ENCODE assay signal across 7 mouse cellular contexts in the genomic region with DNA sequence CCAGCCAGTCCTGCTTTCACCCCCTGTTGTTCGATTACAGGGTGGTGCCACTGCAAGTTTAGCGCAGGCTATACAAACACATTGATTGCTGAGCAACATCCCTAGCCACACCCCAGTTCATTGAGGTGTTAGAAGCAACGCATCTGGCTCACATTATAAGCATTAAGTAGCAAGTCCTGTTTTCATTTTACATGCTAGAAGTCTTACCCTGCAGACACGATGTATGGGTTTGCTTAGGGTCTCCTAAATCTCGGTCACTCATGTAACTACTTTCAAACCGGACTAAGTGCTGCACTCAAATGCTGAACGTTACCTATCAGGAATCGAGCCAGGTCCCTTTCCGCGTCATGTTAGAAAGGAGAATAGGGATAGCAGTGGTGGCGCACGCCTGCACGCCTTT. TPM values are rescaled to one million over a fixed set of nuclear protein-coding genes. Genes with fewer than 3 reads are reported as not detected.
A peak's percentile ranks its signal among the peaks of the same experiment; 100 is the strongest.
DNase-seq lines count a peak whose midpoint lies in the region; ATAC-seq and TF ChIP-seq lines count a peak whose summit lies in the region.

No protein-coding gene starts in this region.

- WGBS in thymus, adult 2 months, result 23% methylated on average over 13 of the region's 13 CpGs
- 28% methylated on average over 13 of the region's 13 CpGs for WGBS in embryonic facial prominence, embryonic 11.5 days
- WGBS in intestine, embryonic 15.5 days, result 19% methylated on average over 13 of the region's 13 CpGs
- 33% methylated on average over 13 of the region's 13 CpGs for WGBS in midbrain, embryonic 16.5 days

- DNase-seq in thymus, adult 2 months, result no peak
- DNase-seq in thymus, postnatal 4 days, result no peak
- DNase-seq in embryonic facial prominence, embryonic 11.5 days (ENCODE audit: low spot score), result peak; percentile 57
- DNase-seq in natural killer cell, adult 2 months (ENCODE audit: low spot score in 2 of 2), result no peak
- no peak for DNase-seq in layer of hippocampus, adult 9-11 months

- peaks cover 4% of the 10 kb centered on the region; the same call in 1 of the 2 replicates for H3K4me1 ChIP-seq in thymus, adult 2 months (replicated peaks; ENCODE audit: control insufficient read depth, insufficient read depth, low read length)
- no peaks in the 10 kb centered on the region for H3K4me1 ChIP-seq in embryonic facial prominence, embryonic 11.5 days (ENCODE audit: control insufficient read depth, insufficient read depth, low read length)
- H3K4me1 ChIP-seq in intestine, embryonic 15.5 days (replicated peaks), result peaks cover 10% of the 10 kb centered on the region
- H3K4me1 ChIP-seq in midbrain, embryonic 16.5 days (ENCODE audit: control insufficient read depth, insufficient read depth, low read length), result peaks cover 11% of the 10 kb centered on the region

- no peak for ATAC-seq in embryonic facial prominence, embryonic 11.5 days (replicated peaks; ENCODE audit: insufficient number of reproducible peaks, low FRiP score, low TSS enrichment, low read depth)
- ATAC-seq in intestine, embryonic 15.5 days, result no peak
- no peak for ATAC-seq in midbrain, embryonic 16.5 days

- peak overlapping the region; percentile 46 for H3K4me2 ChIP-seq in embryonic facial prominence, embryonic 11.5 days (ENCODE audit: low read depth, low read length)
- H3K4me2 ChIP-seq in intestine, embryonic 15.5 days (replicated peaks), result peak overlapping the region; percentile 80
- H3K4me2 ChIP-seq in midbrain, embryonic 16.5 days (ENCODE audit: low read length), result peak overlapping the region; percentile 61

- TF ChIP-seq CTCF in thymus, adult 2 months (IDR thresholded peaks at IDR 0.05; ENCODE audit: borderline replicate concordance, control insufficient read depth, extremely low read depth, insufficient read depth, low read length, poor library complexity), result no peak

- H3K27ac ChIP-seq in thymus, adult 2 months (ENCODE audit: control insufficient read depth, insufficient read depth, low read length), result no peak overlapping the region
- no peak overlapping the region for H3K27ac ChIP-seq in embryonic facial prominence, embryonic 11.5 days (replicated peaks; ENCODE audit: low read depth, low read length)
- no peak overlapping the region for H3K27ac ChIP-seq in intestine, embryonic 15.5 days
- no peak overlapping the region for H3K27ac ChIP-seq in midbrain, embryonic 16.5 days (ENCODE audit: low read length)

- no peaks in the 10 kb centered on the region for H3K27me3 ChIP-seq in thymus, adult 2 months (ENCODE audit: control insufficient read depth, insufficient read depth, low read length)
- no peaks in the 10 kb centered on the region for H3K27me3 ChIP-seq in embryonic facial prominence, embryonic 11.5 days (ENCODE audit: control insufficient read depth, insufficient read depth, low read length)
- H3K27me3 ChIP-seq in intestine, embryonic 15.5 days (replicated peaks), result no peaks in the 10 kb centered on the region
- H3K27me3 ChIP-seq in midbrain, embryonic 16.5 days (ENCODE audit: control insufficient read depth, insufficient read depth, low read depth, low read length), result no peaks in the 10 kb centered on the region

- no peaks in the 10 kb centered on the region for H3K9me3 ChIP-seq in embryonic facial prominence, embryonic 11.5 days (replicated peaks; ENCODE audit: control insufficient read depth, low read length)
- no peaks in the 10 kb centered on the region for H3K9me3 ChIP-seq in intestine, embryonic 15.5 days
- no peaks in the 10 kb centered on the region for H3K9me3 ChIP-seq in midbrain, embryonic 16.5 days (replicated peaks; ENCODE audit: control insufficient read depth, low read length, poor library complexity, severe bottlenecking)

- no peak for TF ChIP-seq POLR2A in thymus, adult 2 months (IDR thresholded peaks at IDR 0.05; ENCODE audit: control insufficient read depth, extremely low read depth, insufficient read depth, low read length, poor library complexity)

- peak overlapping the region; percentile 37 for H3K4me3 ChIP-seq in thymus, adult 2 months (ENCODE audit: control insufficient read depth, insufficient read depth, low read length)
- H3K4me3 ChIP-seq in embryonic facial prominence, embryonic 11.5 days (ENCODE audit: low read depth, low read length), result peak overlapping the region; percentile 30
- peak overlapping the region; percentile 28 for H3K4me3 ChIP-seq in intestine, embryonic 15.5 days (replicated peaks)
- H3K4me3 ChIP-seq in midbrain, embryonic 16.5 days (ENCODE audit: low read depth, low read length), result peak overlapping the region; percentile 29

- peak overlapping the region; percentile 28 for H3K9ac ChIP-seq in embryonic facial prominence, embryonic 11.5 days (replicated peaks; ENCODE audit: low read length)
- H3K9ac ChIP-seq in intestine, embryonic 15.5 days, result peak overlapping the region; percentile 13; the same call in 1 of the 2 replicates
- peak overlapping the region; percentile 53 for H3K9ac ChIP-seq in midbrain, embryonic 16.5 days (ENCODE audit: low read depth, low read length)

- H3K36me3 ChIP-seq in thymus, adult 2 months (ENCODE audit: control insufficient read depth, insufficient read depth, low read length), result no peaks in the 10 kb centered on the region
- H3K36me3 ChIP-seq in embryonic facial prominence, embryonic 11.5 days (replicated peaks; ENCODE audit: control insufficient read depth, insufficient read depth, low read depth, low read length), result no peaks in the 10 kb centered on the region
- H3K36me3 ChIP-seq in intestine, embryonic 15.5 days, result no peaks in the 10 kb centered on the region
- no peaks in the 10 kb centered on the region for H3K36me3 ChIP-seq in midbrain, embryonic 16.5 days (ENCODE audit: control insufficient read depth, insufficient read depth, low read length)

RNA-seq across cellular contexts. Expression of gene Snupn, which starts 0.9 kb away (rescaled TPM):
- 6.1 and 6.3 TPM in 2 replicates for polyA plus RNA-seq in thymus, adult 2 months (2012; rRNA removed)
- 27.2 and 29.7 TPM in 2 replicates for polyA plus RNA-seq in embryonic facial prominence, embryonic 11.5 days (2014; fragmentation: Nextera tagmentation; extraction: Ambion mirVana)
- polyA plus RNA-seq in intestine, embryonic 15.5 days (2015; fragmentation: Nextera tagmentation; extraction: Ambion mirVana), result 13.2 and 13.3 TPM in 2 replicates
- polyA plus RNA-seq in midbrain, embryonic 16.5 days (2015; fragmentation: Nextera tagmentation; extraction: Ambion mirVana), result 27.2 and 32.0 TPM in 2 replicates

RNA-seq across cellular contexts. Expression of gene Imp3, which starts 12.5 kb away (rescaled TPM):
- polyA plus RNA-seq in thymus, adult 2 months (2012; rRNA removed), result 315 and 327 TPM in 2 replicates
- polyA plus RNA-seq in embryonic facial prominence, embryonic 11.5 days (2014; fragmentation: Nextera tagmentation; extraction: Ambion mirVana), result 76.4 and 80.3 TPM in 2 replicates
- 71.2 and 74.5 TPM in 2 replicates for polyA plus RNA-seq in intestine, embryonic 15.5 days (2015; fragmentation: Nextera tagmentation; extraction: Ambion mirVana)
- 66.9 and 72.9 TPM in 2 replicates for polyA plus RNA-seq in midbrain, embryonic 16.5 days (2015; fragmentation: Nextera tagmentation; extraction: Ambion mirVana)

RNA-seq across cellular contexts. Expression of gene Snx33, which starts 21.6 kb away (rescaled TPM):
- polyA plus RNA-seq in thymus, adult 2 months (2012; rRNA removed), result 15.0 and 15.6 TPM in 2 replicates
- polyA plus RNA-seq in embryonic facial prominence, embryonic 11.5 days (2014; fragmentation: Nextera tagmentation; extraction: Ambion mirVana), result 6.6 and 7.3 TPM in 2 replicates
- 6.2 and 6.3 TPM in 2 replicates for polyA plus RNA-seq in intestine, embryonic 15.5 days (2015; fragmentation: Nextera tagmentation; extraction: Ambion mirVana)
- polyA plus RNA-seq in midbrain, embryonic 16.5 days (2015; fragmentation: Nextera tagmentation; extraction: Ambion mirVana), result 2.2 and 2.7 TPM in 2 replicates

RNA-seq across cellular contexts. Expression of gene Ptpn9, which starts 45.0 kb away (rescaled TPM):
- 15.0 and 20.5 TPM in 2 replicates for polyA plus RNA-seq in thymus, adult 2 months (2012; rRNA removed)
- polyA plus RNA-seq in embryonic facial prominence, embryonic 11.5 days (2014; fragmentation: Nextera tagmentation; extraction: Ambion mirVana), result 38.9 and 39.9 TPM in 2 replicates
- polyA plus RNA-seq in intestine, embryonic 15.5 days (2015; fragmentation: Nextera tagmentation; extraction: Ambion mirVana), result 13.2 and 13.4 TPM in 2 replicates
- polyA plus RNA-seq in midbrain, embryonic 16.5 days (2015; fragmentation: Nextera tagmentation; extraction: Ambion mirVana), result 24.4 and 25.8 TPM in 2 replicates
